Mouse (Mus musculus) intestine, embryonic 16.5 days (tissue): ENCODE measurements at regions not wholly inside any gene's neighbourhood (a gene's known extent, or its start where the extent isn't known, plus 50 kb on each side); places are given as distances from the start of the nearest gene placed in this dataset.

Experiments used
- ATAC-seq: fragments of 200-750 bp; cut with Nextera tagmentation; 2 replicates; pipeline ENCODE4 v1.8.0; 2017; ENCODE audit warnings: moderate TSS enrichment, moderate library complexity
- H3K27ac ChIP-seq: fragments of 300-500 bp; sonication (generic); 2 replicates; pipeline ENCODE4 v1.5.1; 2014; ENCODE audit warnings: mild to moderate bottlenecking, low read length
- H3K27me3 ChIP-seq: fragments of 300-500 bp; sonication (generic); replicated peaks from 2 replicates; pipeline ENCODE4 v1.6.1; 2014; ENCODE audit warnings: low read length, control low read depth, mixed read lengths; ENCODE audit not compliant: control insufficient read depth, insufficient read depth
- H3K36me3 ChIP-seq: fragments of 300-500 bp; sonication (generic); 2 replicates; pipeline ENCODE4 v1.6.1; 2014; ENCODE audit warnings: low read length, control low read depth; ENCODE audit not compliant: control insufficient read depth, insufficient read depth
- H3K4me1 ChIP-seq: fragments of 300-500 bp; sonication (generic); 2 replicates; pipeline ENCODE4 v1.6.1; 2014; ENCODE audit warnings: low read length, control low read depth, mixed read lengths; ENCODE audit not compliant: control insufficient read depth, insufficient read depth
- H3K4me2 ChIP-seq: fragments of 300-500 bp; sonication (generic); 2 replicates; pipeline ENCODE4 v1.6.1; 2014; ENCODE audit warnings: low read depth, low read length, control low read depth
- H3K4me3 ChIP-seq: fragments of 300-500 bp; sonication (generic); 2 replicates; pipeline ENCODE4 v1.5.1; 2014; ENCODE audit warnings: mild to moderate bottlenecking, low read length
- H3K9ac ChIP-seq: fragments of 300-500 bp; sonication (generic); 2 replicates; pipeline ENCODE4 v1.6.1; 2014; ENCODE audit warnings: low read depth, low read length
- H3K9me3 ChIP-seq: fragments of 300-500 bp; sonication (generic); 2 replicates; pipeline ENCODE4 v1.6.1; 2016; ENCODE audit warnings: low read length, control low read depth; ENCODE audit not compliant: control insufficient read depth
- WGBS: fragments of 180-500 bp; shearing (Covaris S2); extraction: QIAGEN DNeasy Blood & Tissue Kit; methylation state at CpG from one replicate; pipeline ENCODE4 v1.1.7; 2014; 5-methylcytosine and 5-hydroxymethylcytosine counted together

DNA sequence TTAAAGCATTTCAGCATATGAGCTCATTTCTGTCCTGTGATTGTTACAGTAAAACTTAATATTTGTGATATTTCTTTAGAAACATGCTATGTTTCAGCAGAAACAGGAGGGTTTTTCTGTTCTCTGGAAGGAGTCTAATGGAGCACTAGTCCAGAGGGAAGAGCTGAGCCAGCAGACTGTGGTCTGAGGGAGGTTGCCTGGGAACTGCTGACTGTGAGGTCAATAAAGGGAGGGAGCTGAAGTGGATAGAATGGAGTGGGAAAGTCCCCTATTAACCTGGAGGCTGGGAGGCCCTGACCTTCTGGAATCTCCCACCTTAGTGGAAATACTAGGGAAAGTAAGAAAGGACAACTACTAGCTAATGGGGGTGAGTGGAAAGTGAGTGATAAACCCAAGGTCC, 129.5 kb downstream of the Ogfrl1 start:
- no peak; the same call in 1 of the 2 replicates for ATAC-seq
- H3K4me2 ChIP-seq: no peak overlapping the region
- H3K36me3 ChIP-seq: no peaks in the 10 kb centered on the region
- no peak overlapping the region for H3K27ac ChIP-seq
- no peak overlapping the region for H3K4me3 ChIP-seq
- H3K4me1 ChIP-seq: peaks cover 14% of the 10 kb centered on the region
- H3K27me3 ChIP-seq: no peaks in the 10 kb centered on the region
- H3K9ac ChIP-seq: no peak overlapping the region
- H3K9me3 ChIP-seq: no peaks in the 10 kb centered on the region

DNA sequence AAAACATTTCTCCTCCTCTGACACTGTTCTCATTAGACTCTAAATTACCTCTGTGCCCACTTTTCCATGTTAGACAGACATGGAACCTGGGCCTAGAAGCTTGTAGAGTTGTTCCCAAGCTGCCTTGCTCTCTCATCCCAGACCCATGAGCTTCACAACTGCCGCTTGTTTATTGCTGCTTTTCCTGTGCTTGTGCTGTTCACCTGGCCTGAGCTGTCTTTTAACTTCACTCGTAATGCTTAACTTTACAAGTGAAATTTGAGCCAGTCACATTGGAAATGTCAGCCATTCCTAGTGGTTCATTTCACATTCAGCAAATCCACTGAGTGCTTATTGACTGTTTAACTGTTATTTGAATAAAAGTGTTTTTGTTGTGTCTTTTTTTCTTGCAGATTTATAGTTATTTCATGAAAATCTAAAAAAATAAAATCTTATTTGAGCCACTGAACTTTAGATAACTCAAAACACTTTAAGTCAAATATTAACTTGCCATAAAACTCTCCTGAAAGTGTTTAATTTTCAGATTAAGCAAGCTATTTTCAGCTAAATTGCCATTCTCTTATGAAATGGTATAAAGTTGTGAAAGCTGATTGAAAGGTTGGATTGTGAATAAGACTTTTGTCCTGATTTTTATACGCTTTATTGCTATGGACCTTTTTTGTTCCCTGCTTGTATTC, 131.9 kb downstream of the Ogfrl1 start:
- Histone ChIP-seq H3K4me2 (no peak overlapping the region), H3K36me3 (no peaks in the 10 kb centered on the region), H3K9me3 (no peaks in the 10 kb centered on the region), H3K27me3 (no peaks in the 10 kb centered on the region), H3K4me1 (peaks cover 9% of the 10 kb centered on the region), H3K27ac (peak overlapping the region; percentile 64), H3K4me3 (no peak overlapping the region), H3K9ac (no peak overlapping the region)
- peak; percentile 80 for ATAC-seq
- WGBS: 51% methylated on average over 3 of the region's 3 CpGs

DNA sequence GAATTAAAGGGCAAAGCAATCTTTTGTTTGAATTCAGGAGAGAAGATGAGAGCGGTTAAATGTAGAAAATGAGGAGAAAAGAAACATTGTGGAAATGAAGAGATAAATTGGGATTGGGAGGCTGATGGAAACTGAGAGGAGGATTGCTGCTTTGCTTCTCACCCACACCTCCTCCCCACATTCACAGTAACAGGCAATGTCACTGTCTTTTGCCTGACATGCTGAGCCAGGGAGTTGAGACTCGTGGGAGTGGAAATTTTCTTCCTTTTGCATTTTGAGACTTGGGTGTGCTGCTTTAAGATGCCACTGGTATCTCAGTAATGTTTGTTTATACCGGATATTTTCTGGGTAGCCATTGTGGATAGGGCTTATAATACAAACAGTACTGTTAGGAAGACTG, 133.3 kb downstream of the Ogfrl1 start:
- no peak for ATAC-seq
- H3K27me3 ChIP-seq: no peaks in the 10 kb centered on the region
- H3K4me3 ChIP-seq: no peak overlapping the region
- H3K27ac ChIP-seq: peak overlapping the region; percentile 51; the same call in 1 of the 2 replicates
- H3K9me3 ChIP-seq: no peaks in the 10 kb centered on the region
- H3K4me1 ChIP-seq: peaks cover 9% of the 10 kb centered on the region
- H3K4me2 ChIP-seq: 0 out of 2 replicates have a peak overlapping the region, but pooled peaks have one; percentile 12
- H3K36me3 ChIP-seq: no peaks in the 10 kb centered on the region
- H3K9ac ChIP-seq: no peak overlapping the region
- 34% methylated on average over 3 of the region's 3 CpGs for WGBS

DNA sequence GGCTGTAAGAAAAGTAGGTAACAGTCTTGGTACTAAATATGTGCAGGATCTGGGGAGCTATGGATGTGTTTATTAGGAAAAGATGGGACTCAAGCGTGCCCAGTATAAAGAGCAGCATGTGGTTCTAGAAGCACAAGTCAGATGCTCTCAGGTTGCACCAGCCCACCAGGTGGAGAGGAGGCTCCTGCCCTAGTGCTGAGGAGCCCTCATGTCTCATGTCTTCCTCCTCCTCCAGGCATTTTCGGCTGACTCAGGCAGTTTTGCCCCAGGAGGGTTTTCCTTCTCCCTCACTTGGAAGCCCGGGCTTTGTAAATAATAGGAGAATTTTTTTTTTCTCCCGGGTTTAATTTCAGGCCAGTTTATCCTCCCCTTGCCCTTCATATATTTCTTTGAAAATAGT, 133.8 kb downstream of the Ogfrl1 start:
- no peak overlapping the region for H3K4me2 ChIP-seq

DNA sequence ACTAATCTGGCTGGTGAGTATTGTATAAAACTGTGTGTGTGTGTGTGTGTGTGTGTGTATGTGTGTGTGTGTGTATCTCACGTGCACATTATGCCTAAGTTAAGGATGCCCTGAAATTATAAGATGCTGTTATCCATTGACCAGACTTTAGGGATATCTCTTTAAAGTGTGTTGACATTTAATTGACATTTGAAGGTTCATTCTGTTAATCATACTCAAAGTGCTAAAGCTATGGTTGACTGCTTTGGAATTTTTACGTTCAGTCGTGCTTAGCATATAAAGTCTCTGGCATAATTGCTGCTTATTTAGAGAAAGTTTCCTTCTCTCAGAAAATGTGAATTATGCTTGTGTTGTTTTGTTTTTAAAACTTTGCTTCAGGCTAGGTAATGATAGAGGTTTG, 135.9 kb downstream of the Ogfrl1 start:
- 62% methylated on average over 3 of the region's 3 CpGs for whole genome bisulfite sequencing
- no peaks in the 10 kb centered on the region for H3K36me3 ChIP-seq
- H3K9ac ChIP-seq: no peak overlapping the region
- H3K4me3 ChIP-seq: no peak overlapping the region
- no peaks in the 10 kb centered on the region for H3K9me3 ChIP-seq
- no peaks in the 10 kb centered on the region for H3K27me3 ChIP-seq
- peaks cover 10% of the 10 kb centered on the region for H3K4me1 ChIP-seq
- no peak overlapping the region for H3K27ac ChIP-seq
- H3K4me2 ChIP-seq: no peak overlapping the region
- no peak for ATAC-seq

More for the DNA sequence above, 133.8 kb downstream of the Ogfrl1 start:
- H3K9me3 ChIP-seq: no peaks in the 10 kb centered on the region
- no peak overlapping the region for H3K27ac ChIP-seq
- no peaks in the 10 kb centered on the region for H3K27me3 ChIP-seq
- H3K4me3 ChIP-seq: no peak overlapping the region
- WGBS: 26% methylated on average over 4 of the region's 4 CpGs
- no peak overlapping the region for H3K9ac ChIP-seq
- no peaks in the 10 kb centered on the region for H3K36me3 ChIP-seq
- no peak for ATAC-seq
- H3K4me1 ChIP-seq: peaks cover 9% of the 10 kb centered on the region

DNA sequence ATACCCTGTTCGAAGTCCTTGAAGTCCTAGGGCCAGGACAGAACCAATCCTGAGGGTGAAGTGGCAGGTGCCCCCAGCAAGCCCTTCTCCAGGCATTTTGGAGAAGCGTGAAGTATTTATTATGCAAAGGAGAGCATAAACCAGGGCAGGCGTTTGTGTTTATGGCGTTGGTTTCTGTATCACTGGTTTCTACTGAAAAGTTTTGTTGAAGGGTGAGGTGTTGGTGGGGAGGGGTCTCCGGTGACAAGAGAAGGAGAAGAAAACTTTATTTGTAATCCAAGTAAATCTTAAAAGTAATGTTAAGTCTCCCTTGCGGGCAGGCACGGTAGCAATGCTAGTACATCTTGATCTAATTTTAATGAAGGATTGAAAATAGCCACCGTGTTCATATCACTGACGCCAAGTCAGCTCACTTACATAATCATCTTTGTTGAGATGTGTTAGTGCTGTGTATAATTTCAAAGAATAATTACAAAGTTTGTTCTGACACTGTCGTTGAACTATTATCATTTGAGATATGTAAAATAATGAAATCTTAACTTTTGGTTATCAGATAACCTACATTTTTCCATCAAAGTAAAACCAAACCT, 140.2 kb downstream of the Ogfrl1 start:
- Histone ChIP-seq H3K4me1 (peaks cover 3% of the 10 kb centered on the region; the same call in 1 of the 2 replicates), H3K36me3 (no peaks in the 10 kb centered on the region), H3K4me3 (peak overlapping the region; percentile 76), H3K9ac (peak overlapping the region; percentile 90), H3K4me2 (peak overlapping the region; percentile 76), H3K9me3 (no peaks in the 10 kb centered on the region), H3K27me3 (no peaks in the 10 kb centered on the region), H3K27ac (no peak overlapping the region)
- no peak for ATAC-seq
- WGBS: 24% methylated on average over 10 of the region's 10 CpGs

DNA sequence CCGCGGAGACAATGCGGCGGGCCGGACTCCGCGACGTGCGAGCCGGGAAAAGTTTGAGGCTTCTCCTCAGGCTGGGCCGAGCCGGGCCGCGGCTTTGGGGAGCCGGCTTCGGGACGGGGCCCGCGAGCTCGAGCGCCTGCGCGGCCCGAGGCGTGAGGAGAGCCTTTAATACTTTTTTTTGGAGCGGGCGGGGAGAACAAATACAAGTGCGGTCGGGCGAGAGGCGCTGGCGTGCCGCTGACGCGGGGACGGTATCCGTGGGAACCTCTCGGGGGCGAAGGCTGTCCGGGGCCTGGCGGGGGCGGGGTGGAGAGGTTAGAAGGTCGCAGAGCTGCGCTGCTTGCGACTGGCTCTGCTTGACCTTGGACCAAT, 141.0 kb downstream of the Ogfrl1 start:
- peak; percentile 71 for ATAC-seq
- Histone ChIP-seq H3K4me3 (peak overlapping the region; percentile 76), H3K27me3 (no peaks in the 10 kb centered on the region), H3K9me3 (no peaks in the 10 kb centered on the region), H3K4me2 (peak overlapping the region; percentile 76), H3K4me1 (peaks cover 3% of the 10 kb centered on the region; the same call in 1 of the 2 replicates), H3K36me3 (no peaks in the 10 kb centered on the region), H3K9ac (peak overlapping the region; percentile 90), H3K27ac (peak overlapping the region; percentile 91)
- under 1% methylated on average over 45 of the region's 45 CpGs for WGBS

DNA sequence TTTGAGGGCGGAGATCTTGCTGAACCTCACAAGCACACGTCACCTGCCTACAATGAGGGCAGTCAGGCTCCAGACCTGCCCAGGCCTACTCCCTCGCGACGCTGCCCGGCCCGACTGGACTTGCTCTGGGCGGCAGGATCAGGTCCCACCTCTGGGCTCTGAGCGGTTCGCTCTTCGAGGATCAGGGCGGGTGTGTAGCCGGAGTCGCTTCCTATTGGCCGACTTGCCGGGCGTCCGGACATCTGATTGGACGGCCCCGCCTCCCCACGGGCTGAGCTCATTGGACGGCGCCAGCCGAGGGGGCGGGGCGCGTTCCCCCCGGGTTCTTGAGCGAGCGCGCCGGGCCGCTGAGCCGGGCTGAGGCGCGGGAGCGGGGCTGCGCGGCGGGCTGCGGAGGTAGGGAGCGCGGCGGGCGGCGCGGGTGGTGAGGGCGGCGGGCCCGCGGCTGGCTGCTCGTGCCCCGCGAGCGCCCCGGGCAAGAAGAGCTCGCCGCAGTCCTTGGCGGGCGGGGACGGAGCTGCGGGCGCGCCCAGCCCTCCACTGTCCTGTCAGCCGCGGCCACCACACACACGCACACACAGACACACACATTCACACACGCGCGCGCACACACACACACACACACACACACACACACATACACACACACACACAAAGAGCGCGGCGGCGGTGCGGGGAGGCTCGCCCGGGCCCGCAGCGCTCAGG, 141.5 kb downstream of the Ogfrl1 start:
- Histone ChIP-seq H3K27me3 (no peaks in the 10 kb centered on the region), H3K4me1 (peaks cover 3% of the 10 kb centered on the region; the same call in 1 of the 2 replicates), H3K4me3 (peak overlapping the region; percentile 76), H3K27ac (peak overlapping the region; percentile 91), H3K4me2 (peak overlapping the region; percentile 76), H3K9me3 (no peaks in the 10 kb centered on the region), H3K36me3 (no peaks in the 10 kb centered on the region), H3K9ac (peak overlapping the region; percentile 90)
- peak; percentile 99 for ATAC-seq
- under 1% methylated on average over 53 of the region's 80 CpGs for WGBS

DNA sequence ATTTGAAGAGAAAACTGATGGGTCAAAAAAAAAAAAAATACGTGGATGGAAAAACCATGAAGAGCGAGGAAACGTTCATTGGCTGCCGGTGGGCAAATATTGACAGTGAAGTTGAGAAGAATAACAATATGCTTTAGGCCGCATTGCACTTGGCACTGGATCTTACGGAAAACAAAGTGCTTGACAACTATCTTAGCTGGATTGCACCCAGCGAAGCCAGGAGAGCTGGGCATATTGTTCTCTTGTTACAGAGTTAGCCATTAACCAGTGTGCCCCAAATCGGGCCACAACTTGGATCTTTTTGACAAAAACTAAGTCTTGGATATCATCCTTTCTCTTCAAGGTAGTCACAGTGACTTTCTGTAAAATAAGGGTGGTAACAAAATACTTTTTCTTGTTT, 143.3 kb downstream of the Ogfrl1 start:
- H3K4me2 ChIP-seq: no peak overlapping the region
- H3K9me3 ChIP-seq: no peaks in the 10 kb centered on the region
- H3K27ac ChIP-seq: no peak overlapping the region
- H3K4me3 ChIP-seq: no peak overlapping the region
- no peaks in the 10 kb centered on the region for H3K27me3 ChIP-seq
- H3K4me1 ChIP-seq: peaks cover 3% of the 10 kb centered on the region; the same call in 1 of the 2 replicates
- no peaks in the 10 kb centered on the region for H3K36me3 ChIP-seq
- ATAC-seq: no peak
- WGBS: 68% methylated on average over 8 of the region's 8 CpGs
- H3K9ac ChIP-seq: no peak overlapping the region
